Mouse (Mus musculus): ENCODE data around the gene Fbxo10.
"Not testable (repeated sequence)": the region's sequence is repeated elsewhere in the genome, so short reads cannot be mapped to it uniquely, and the experiment has no call there.

Gene Fbxo10

DNA sequence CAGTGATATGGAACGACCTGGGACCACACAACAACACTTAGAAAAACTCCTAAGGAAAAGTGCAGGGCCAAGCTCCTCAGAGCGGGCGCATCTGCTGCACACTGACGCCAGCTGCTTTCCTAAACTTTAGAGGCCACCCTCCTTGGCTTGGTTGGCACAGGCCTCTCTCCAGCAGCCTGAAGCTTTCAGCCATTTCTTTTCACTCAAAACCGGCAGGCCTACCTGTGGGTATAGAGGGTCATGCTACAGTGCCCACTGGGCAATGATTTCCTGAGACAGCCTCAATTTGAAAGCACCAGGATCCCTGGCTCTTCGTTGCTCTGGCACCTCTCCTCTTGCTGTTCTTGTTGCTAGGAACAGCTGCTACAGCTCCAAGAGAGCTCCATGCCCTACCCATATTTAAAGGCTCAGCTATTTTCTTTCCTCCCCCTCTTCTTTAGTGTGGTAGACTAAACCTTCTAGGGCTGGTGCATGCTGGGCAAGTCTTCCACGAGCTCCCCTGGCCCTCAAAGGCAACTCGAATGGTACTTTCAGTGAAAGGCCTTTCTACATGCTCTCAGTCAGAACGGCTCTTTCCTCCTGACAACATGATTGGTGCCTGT, 37.0 kb downstream of the Fbxo10 start:
- no peak for DNase-seq (ENCODE audit: low spot score)

DNA sequence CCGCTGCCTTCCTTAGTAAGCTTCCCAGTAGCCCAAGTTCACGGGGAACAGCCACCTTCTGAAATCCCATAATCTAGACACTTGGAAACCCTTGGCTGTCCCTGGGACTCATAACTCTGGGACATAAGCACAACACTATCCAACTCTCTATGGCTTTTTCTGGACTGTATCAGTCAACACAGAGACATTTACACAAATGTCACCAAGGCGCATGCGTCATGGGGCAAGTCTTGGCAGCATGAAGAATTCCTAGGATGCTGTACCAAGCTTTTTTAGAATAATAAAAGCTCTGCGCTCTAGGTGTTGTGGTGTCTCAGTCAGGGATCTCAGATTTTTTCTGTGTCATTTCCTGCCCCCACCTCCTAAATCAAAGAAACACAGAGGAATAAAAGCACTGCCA, 37.7 kb downstream of the Fbxo10 start:
- DNase-seq (ENCODE audit: low spot score), result no peak

DNA sequence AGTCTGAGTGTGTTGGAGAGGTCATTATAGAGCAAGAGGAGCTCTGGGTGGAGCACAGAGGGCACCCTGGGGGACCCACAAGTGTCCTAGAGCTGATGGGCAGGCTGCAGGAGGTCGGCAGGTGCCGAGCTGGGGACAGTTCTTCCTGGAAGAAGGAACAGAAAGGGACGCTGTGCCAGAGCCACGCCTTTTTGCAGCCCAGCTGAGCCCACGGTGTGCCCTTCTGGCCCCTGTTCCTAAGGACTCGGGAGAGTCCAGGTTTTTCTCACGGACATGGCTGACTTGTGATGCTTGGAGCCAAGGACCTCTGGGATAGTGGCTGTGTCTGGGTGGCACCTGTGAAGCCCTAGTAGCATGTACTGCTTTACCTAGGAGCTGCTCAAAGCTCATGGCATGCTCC, 43.6 kb downstream of the Fbxo10 start:
- no peak for DNase-seq (ENCODE audit: low spot score)

DNA sequence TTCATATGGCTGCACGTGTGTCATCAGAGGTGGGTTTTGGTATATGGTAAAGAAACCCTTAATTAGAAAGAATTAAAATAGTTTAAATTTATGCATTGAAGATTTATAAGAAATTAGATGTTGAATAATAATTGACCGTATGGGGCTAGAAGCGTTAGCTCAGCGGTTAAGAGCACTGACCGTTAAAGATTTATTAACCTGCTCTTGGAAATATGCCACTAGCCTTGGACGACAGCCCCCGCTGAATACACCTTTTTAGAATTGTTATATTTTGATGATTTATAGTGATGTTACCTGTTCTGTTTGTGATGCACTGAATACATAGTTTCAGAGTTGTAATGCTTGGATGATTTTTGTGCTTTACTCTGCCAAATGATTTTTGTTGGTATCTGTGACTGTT, 44.9 kb downstream of the Fbxo10 start:
- not testable (repeated sequence) for DNase-seq (ENCODE audit: low spot score)

DNA sequence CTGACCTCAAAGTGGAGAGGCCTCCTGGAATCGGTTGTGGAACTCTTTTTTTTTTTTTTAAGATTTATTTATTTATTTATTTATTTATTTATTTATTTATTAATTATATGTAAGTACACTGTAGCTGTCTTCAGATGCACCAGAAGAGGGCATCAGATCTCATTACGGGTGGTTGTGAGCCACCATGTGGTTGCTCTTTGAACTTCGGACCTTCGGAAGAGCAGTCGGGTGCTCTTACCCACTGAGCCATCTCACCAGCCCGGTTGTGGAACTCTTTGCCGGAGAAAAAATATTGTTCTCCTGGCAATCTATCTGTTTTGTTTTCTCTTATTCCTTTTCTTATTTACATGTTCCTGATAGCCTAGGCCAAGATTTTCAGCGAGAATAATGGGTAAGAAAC, 45.5 kb downstream of the Fbxo10 start:
- not testable (repeated sequence) for DNase-seq (ENCODE audit: low spot score)

DNA sequence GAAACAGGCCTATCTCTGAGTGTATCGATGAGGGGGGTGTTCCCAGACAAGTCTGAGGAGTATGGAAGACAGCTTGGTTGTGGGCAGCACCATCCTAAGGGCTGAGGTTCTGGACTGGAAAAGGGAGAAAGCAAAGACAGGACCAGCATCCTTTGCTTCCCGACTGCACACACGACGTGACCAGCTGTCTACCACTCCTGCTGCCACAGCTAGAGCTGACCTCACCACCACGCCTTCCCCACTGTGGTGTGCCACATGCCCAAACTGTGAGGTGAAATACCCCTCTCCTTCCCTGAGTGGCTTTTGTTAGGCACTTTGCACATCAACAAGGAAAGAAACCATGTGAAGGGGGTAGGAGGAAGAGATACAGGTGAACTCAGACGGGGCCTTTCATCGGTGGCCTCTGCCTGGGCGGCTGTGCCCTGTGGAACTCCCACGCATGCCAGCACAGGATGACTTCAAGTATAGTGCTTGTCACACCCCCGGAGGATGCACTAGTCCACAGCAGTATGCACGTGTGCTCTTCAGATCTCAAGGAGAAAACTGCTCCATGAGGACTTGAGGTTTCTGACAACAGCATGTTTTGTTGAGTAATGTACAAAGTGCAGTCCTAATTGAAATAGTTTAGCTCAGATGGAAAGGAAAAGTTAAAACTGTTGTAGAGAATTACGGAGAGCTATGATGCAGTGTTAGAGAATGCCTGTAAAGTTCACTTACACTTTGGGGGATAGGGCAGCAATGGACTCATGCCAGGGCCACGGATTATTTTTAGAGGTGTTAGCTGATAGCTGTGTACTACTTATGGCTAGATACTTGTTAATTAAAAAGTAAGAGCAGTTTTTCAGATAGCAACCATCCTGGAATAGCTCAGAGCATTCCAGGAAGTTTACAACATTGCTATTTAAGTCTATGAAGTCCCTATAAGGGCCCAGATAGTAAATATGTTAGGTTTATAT, 46.7 kb downstream of the Fbxo10 start:
- DNase-seq (ENCODE audit: low spot score), result no peak

DNA sequence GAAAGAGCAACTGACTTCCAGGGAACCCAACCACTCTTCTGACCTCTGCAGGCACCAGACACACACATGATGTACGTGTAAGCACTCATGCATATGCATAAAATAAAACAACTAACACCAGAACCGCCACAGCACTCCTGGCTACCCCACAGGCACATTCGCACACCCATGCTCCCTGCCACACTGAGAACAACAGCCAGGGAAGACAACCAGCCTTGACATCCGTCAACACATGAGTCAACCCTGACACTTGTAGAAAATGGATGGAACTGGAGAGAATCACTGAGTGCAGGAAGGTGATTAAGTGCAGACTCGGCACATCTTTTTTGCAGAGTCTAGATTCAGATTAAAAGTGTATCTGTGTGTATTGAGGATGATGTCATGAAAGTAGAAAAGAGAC, 47.8 kb downstream of the Fbxo10 start:
- DNase-seq (ENCODE audit: low spot score), result no peak

DNA sequence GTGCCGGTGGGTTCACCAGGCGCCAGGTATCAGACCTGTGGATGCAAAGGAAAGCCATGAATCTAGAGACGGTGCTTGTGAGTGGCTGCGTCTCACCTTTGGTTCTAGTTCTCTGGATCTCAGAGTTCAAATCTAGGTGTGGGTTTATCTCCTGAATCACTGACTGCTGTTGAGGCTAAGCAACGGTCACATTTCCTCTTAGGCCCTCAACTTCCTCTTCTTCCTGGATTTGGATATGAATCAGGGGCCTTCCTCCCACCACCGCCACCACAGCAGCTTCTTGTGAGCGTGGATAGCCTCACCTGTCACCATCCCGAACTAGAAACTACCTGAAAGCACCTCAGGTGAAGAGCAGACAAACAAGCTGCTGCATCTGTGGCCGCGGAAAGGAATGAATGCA, 48.4 kb downstream of the Fbxo10 start:
- no peak for DNase-seq (ENCODE audit: low spot score)

DNA sequence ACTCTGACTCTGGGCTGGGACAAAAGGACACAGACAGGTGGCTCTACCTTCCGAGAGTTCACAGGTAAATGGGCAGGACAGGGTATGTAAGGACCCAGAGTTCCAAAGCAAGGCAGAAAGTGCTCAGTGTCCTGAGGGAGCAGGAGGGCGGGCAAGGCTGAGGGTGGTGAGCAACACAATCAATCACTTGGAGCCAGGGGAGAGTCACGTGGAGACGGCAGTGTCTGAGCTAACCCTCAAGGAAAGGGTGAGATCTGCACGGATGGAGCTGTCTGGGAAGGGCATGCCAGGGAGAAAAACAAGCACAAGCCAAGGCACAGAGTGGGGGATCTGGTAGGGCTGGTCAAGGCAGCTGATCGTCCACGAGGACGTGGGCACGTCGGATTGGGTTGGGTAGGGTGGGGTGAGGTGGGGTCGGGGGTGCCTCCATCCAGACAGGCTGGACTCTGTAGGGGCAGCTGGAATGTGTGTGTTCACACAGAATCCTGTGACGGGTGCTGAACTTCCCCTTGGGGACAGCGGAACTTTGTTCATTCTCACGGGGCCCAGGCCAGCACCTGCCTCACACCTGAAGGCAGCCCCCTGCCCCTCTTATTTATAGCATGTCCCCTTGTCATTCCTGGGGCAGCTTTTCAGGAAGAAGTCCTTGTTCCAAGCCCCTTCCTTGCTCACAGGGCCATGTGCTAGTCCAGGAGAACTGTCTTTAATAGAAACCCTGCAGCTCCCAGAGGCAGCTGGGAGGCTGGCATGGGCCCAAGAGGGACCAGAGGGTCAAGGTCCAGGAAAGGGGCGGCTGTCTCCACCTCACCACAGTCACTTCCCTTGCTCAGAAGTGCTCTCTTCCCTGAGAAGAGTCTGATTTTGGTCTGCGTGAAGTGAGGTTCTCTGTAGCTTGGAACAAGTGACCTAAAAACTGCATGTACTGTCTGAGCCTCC, 49.4 kb downstream of the Fbxo10 start:
- DNase-seq (ENCODE audit: low spot score), result no peak

DNA sequence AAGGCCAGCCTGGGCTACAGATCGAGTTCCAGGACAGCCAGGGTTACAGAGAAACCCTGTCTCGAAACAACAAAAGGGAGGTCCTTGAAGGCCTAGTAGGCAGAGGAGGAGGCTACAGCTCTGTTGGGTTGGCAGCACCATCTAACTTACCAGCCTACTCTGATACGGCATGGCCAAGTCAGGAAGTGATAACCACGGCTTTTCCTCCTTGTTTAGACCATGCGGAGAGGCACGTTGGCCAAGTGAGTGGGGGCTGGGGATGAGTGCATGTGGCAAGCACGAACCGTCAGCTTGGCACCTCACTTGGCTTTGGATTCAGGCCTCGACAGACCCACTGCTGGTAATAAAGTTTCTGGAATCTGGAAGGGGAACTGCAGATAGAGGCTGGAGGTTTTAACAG, 51.8 kb downstream of the Fbxo10 start:
- DNase-seq (ENCODE audit: low spot score), result no peak

DNA sequence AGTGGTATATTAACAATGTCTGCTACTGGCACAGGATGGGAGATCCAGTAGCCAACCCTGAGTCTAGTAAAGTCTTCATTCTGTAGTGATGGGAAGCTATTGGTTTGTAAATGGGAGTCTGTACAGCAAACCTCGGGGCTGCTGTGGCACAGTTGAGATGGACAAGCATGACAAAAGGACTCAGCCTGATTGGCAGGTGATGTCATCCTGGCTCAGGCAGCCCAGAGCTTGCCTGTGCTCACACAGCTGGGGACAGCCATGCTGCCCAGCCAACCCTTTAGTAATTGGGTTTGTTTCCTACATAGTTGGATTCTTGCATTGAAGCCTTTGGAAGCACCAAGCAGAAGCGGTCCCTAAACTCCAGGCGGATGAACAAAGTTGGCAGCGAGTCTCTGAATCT, 57.9 kb downstream of the Fbxo10 start:
- DNase-seq (ENCODE audit: low spot score), result no peak

DNA sequence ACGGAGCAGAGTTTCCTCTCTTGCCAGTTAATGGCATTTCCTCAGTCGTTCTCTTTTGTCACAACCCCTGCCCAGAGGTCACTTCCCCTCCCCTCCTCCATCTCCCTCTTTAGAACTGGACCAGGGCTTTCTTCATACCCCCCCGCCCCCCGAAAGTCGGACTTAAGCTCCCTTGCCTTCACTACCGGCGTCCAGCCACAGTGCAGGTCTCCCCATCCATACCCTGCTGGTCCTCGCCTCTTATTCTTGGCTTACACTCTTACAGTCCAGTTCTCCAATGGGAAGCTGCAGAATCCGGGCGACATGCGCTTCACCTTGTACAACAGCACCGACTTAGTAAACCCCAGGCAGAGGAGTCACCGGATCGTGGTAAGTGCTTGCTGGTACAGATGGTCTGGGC, 65.4 kb downstream of the Fbxo10 start:
- DNase-seq (ENCODE audit: low spot score), result no peak

DNA sequence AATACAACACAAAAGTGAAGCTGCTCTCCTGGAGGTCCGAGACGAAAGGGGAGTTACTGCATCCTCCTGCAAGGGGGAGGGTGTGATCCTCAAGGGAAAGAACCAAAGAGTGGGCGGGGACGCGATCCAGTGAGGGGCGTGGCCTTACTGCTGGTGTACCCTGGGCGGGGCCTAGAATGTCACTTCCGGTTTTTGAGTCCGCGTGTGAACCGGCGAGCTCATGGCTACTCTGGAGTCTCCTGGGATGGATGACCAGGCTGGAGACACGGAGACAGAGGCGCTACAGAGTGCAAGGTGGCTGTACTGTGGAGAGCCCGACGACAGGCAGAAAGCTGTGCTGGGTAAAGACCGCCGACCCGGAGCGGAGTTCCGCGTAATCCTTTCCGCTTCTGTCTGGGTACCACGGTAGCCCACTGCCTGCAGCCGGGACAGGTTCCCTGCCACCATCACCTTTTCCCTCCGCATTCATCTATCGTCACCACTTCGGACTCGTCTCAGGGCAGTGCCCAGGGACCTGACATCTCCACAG, 65.9 kb downstream of the Fbxo10 start, which contains the start of gene Polr1e:
Polr1e (plus strand) TSS at position 132 of the 529 bp plus-strand sequence.
- peak; percentile 87 for DNase-seq (ENCODE audit: low spot score)

DNA sequence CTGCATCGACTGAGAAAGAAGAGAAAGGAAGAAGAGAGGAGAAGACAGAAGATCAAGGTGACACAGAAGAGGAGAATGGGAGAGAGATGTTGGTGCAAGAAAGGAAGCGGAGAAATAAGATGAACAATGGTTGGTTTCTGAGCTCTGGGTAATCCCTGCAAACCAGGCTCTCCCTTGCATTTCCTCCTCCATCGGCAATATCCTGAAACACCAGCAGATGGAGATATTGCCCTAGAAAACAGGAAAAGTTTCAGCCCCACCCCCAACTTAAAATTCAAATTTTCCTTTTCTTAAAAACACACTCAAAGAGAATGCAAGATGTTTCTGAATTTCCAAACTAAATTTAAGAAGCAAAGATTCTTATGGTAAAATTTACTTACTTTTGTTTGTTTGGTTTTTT, 68.8 kb downstream of the Fbxo10 start:
- DNase-seq (ENCODE audit: low spot score), result peak; percentile 55

DNA sequence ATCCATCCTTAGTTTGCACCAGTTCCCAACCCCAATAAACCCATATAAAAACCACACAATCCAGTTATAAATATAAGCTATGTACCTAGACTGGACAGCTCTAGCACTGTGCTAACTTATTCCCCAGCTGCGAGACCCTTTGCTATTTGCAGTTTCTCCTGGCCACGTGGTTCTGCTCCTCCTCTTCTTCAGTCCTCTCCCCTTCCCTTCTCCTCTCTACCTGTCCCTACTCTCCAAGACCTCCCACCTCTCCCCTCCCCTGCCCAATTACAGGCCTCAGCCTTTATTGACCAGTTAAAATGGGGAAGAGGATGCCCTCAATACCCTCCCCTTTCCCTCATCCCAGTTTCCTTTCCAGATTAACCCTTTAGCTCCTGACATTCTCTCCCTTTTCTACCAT, 70.9 kb downstream of the Fbxo10 start:
- no peak for DNase-seq (ENCODE audit: low spot score)

DNA sequence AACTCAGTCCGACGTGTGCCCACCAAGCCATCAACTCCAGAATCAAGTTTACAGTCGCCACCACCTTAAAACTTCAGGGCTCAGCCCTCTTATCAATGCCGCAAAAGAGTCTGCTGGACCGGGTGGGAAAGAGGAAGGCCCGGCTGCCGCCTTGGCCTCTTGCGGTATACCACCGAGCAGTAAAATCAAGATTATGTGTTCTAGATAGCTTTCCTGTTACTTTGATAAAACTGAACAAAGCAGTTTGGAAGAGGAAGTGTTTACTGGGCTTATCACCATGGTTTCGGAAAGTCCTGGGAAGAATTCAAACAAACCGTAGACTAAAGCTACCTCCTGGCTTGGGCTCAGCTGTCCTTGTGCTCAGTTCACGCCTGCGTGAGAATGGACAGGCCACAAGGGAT, 71.4 kb downstream of the Fbxo10 start:
- no peak for DNase-seq (ENCODE audit: low spot score)

DNA sequence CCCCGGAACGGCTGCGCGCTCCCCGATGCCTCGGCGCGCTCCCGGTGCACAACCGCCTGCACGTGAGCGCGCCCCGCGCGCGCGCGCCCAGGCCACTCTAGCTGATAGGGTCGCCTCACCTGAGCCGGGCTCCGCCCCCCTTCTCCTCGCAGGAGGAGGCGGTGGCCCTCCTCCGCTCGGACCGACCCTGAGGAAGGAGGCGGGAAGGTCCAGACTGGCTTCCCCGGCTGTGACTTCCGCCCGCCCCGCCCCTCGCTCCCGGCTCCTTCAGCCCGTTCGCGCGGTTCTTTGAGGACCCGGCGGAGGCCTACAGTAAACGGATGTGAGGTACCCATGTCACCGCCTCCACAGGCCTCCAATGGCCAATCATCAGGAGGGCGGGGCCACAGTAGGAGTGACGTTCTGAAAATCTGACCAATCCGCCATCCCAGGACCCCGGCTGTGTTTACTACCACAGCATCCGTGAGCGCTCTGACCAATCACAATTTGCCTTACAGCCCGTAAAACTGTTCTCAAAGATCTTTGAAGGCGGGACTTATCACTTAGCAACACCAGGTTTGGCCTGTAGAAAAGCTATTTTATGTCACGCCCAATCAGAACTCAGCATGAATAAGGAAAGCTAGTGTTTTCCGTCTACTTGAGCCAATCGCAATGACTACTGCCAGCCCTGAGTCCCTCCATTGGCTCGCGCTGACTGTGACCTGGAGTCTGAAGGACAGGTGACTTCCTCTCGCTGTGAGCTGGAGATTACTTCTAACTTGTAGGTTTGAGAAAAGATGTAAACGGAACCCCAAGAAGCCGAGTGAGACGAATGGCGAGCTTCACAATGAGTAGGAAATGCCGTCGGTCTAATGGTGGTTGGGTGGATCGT, 72.1 kb downstream of the Fbxo10 start, which contains the start of gene Zbtb5:
Zbtb5 (minus strand) TSS at position 308 of the 871 bp plus-strand sequence.
- DNase-seq (ENCODE audit: low spot score), result peak; percentile 100

DNA sequence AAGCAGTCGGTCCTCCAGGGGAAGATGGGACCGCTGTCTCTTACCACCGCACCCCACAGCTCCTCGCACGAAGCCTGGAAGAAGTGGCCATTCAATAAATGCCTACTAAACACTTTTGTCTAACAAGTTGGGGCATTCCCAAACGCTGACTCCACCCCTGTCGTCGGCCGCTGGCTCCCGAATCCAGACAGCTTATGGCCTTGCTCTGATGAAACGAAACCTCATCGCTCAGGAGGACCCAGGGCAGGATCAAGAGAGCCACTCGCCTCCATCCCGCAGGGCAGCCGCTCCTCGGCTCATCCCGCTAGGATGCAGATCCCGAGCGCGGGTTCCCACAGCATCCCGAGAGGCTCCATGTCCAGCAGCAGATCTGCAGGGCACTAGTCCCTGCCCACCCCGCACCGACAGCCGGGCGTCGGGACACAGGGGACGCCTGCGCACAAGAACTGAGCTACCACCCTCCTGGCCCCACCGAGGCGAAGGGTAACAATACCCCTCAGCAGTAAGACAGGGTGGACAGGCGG, 72.8 kb downstream of the Fbxo10 start:
- DNase-seq (ENCODE audit: low spot score), result no peak

DNA sequence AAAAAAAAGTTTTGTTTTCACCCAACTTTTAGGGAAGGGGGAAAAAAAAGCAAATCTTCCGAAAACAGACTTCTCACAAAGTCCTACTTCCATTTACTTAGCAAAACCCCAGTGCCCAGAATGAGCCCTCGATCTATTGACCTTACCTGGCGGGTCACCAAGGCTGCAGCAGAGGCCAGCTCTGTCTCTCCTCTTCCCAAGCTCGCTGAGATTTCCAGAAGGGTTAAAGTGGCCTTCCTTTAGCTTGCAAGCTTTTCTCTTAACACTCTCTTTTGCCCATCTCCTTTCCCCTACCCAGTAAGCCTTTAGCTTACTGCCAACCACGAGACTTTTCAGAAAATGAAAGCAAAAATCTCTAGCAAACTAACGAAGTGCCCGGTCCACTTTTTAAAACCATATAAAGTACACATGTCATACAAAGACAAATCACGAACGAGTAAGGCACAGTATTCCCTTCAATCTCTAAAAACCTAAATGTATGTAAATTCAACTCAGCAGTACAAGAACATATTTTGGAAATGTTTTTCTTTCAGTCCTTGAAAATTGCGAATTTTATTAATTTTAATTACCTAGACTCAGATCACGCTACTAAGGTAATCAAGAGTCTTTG, 73.5 kb downstream of the Fbxo10 start:
- no peak for DNase-seq (ENCODE audit: low spot score)

DNA sequence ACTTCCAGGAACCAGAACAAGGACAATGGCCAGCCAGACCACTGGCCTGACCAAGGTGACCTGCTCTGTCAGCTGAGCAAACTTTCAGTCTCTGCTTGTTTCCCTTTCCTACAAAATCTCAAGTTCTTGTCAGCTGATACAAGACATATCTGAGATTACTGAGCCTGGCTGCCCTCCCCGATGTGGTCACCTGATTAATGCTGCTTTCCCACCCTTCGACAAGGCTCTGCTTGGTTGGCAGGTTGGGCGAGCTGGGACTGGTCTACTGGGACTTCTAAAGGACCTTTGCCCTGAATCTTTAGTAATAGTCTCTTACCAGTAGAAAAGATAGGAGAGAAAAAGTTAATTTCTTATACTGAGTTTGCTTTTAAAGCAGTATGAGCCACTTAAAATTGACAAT, 79.0 kb downstream of the Fbxo10 start:
- DNase-seq (ENCODE audit: low spot score), result no peak
